Mouse (Mus musculus) brain, embryonic 14.5 days (tissue): ENCODE measurements around the gene Ppp3ca.

ENCODE experiments used
- CTCF ChIP-seq: fragments of 200-500 bp; IDR thresholded peaks from 2 replicates; pipeline ENCODE4 v1.5.1; 2012; ENCODE audit warnings: inconsistent platforms, mild to moderate bottlenecking, moderate library complexity, borderline replicate concordance; ENCODE audit not compliant: insufficient read depth, insufficient read length; ENCODE audit errors: extremely low read depth
- POLR2A ChIP-seq: fragments of 200-500 bp; IDR thresholded peaks from 2 replicates; pipeline ENCODE4 v1.6.1; 2012; ENCODE audit warnings: mild to moderate bottlenecking, inconsistent platforms, borderline replicate concordance; ENCODE audit not compliant: poor library complexity, insufficient read depth, insufficient read length, severe bottlenecking; ENCODE audit errors: extremely low read depth

- TF ChIP-seq CTCF (no peak), POLR2A (no peak)
Observed at GRCm38 (mm10) chr3:136842384-136842783, 172.5 kb downstream of the Ppp3ca start.
